11 mouse cellular contexts compared by ENCODE assay signal in the genomic region with DNA sequence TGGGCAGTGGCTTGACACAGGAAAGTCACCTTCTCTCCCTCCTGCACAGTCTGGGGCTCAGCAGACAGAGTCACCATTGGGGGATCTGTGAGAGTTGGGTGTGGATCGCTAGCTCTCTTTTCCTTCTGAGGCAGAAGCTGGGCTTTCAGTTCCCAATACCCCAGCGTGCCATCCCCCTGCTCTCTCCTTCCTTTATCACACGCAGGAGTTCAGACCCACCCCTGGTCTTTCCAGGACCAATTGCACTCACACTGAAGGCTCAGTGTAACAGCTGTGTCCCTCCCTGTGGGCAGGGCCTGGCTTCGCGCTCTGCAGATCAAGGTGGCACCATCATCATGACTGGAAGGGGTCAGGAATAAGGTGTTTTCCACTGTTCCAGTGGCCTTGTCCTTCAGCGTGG. TPM values are rescaled to one million over a fixed set of nuclear protein-coding genes. Genes with fewer than 3 reads are reported as not detected.
A peak's percentile ranks its signal among the peaks of the same experiment; 100 is the strongest.
DNase-seq lines count a peak whose midpoint lies in the region; ATAC-seq and TF ChIP-seq lines count a peak whose summit lies in the region.
"Had no signal": no experiment of that assay in that cellular context is flagged by ENCODE, and none has a peak within 500 bp of the region (broad histone marks: within the 10 kb centered on the region; RNA-seq: fewer than 3 reads in every experiment).

No protein-coding gene starts in this region.

- no peak for TF ChIP-seq EP300 in ES-Bruce4 (IDR thresholded peaks at IDR 0.05; ENCODE audit: insufficient read depth, low read depth, low read length)

- H3K27ac ChIP-seq in heart, embryonic 14.5 days (replicated peaks in 1 of 2; ENCODE audit: control insufficient read depth in 1 of 2, insufficient read depth in 1 of 2, low read depth in 2 of 2, low read length in 2 of 2), result no peak overlapping the region
- 0 out of 2 replicates have a peak overlapping the region, but pooled peaks have one; percentile 4 for H3K27ac ChIP-seq in ES-Bruce4 (ENCODE audit: insufficient read depth, low read length)
- H3K27ac ChIP-seq in hindbrain, embryonic 16.5 days (ENCODE audit: low read depth, low read length), result no peak overlapping the region
- H3K27ac ChIP-seq in neural tube, embryonic 12.5 days, result no peak overlapping the region

- H3K4me2 ChIP-seq in heart, embryonic 14.5 days (ENCODE audit: low read length), result 0 out of 2 replicates have a peak overlapping the region, but pooled peaks have one; percentile 11
- H3K4me2 ChIP-seq in hindbrain, embryonic 16.5 days (ENCODE audit: low read length), result peak overlapping the region; percentile 51
- peak overlapping the region; percentile 31 for H3K4me2 ChIP-seq in neural tube, embryonic 12.5 days (replicated peaks)

- no peak for DNase-seq in heart, postnatal 10 days
- no peak for DNase-seq in thymus, postnatal 14 days
- no peak for DNase-seq in layer of hippocampus, postnatal 10 days (ENCODE audit: low spot score in 2 of 2)
- DNase-seq in layer of hippocampus, adult 11-12 months (ENCODE audit: low spot score), result no peak

- 13% methylated on average over 6 of the region's 6 CpGs for WGBS in heart, embryonic 14.5 days
- 14% methylated on average over 6 of the region's 6 CpGs for WGBS in hindbrain, embryonic 16.5 days
- 11% methylated on average over 6 of the region's 6 CpGs for WGBS in neural tube, embryonic 12.5 days

- ATAC-seq in heart, embryonic 14.5 days (ENCODE audit: insufficient number of reproducible peaks, insufficient read depth, low FRiP score, low read depth), result no peak
- ATAC-seq in hindbrain, embryonic 16.5 days, result 0 out of 2 replicates have a peak, but pooled peaks have one; percentile 4
- ATAC-seq in neural tube, embryonic 12.5 days (ENCODE audit: low FRiP score, low read depth), result no peak

- H3K9ac ChIP-seq in heart, embryonic 14.5 days (ENCODE audit: low read length), result no peak overlapping the region
- no peak overlapping the region for H3K9ac ChIP-seq in ES-Bruce4 (ENCODE audit: low read depth, poor library complexity, severe bottlenecking)
- no peak overlapping the region for H3K9ac ChIP-seq in hindbrain, embryonic 16.5 days (ENCODE audit: low read depth, low read length)
- H3K9ac ChIP-seq in neural tube, embryonic 12.5 days, result no peak overlapping the region

- H3K4me3 ChIP-seq in heart, embryonic 14.5 days (ENCODE audit: control insufficient read depth in 1 of 2, insufficient read depth in 1 of 2, low read depth in 1 of 2, low read length in 2 of 2), result 0 out of 4 replicates have a peak overlapping the region, but pooled peaks of 1 of the 2 experiments have one; percentile 4
- H3K4me3 ChIP-seq in ES-Bruce4 (ENCODE audit: low read depth, low read length), result peak overlapping the region; percentile 13
- H3K4me3 ChIP-seq in hindbrain, embryonic 16.5 days (ENCODE audit: low read length), result peak overlapping the region; percentile 29
- 0 out of 2 replicates have a peak overlapping the region, but pooled peaks have one; percentile 9 for H3K4me3 ChIP-seq in neural tube, embryonic 12.5 days

- TF ChIP-seq POLR2A in ES-Bruce4 (IDR thresholded peaks at IDR 0.05; ENCODE audit: insufficient read depth, low read length), result no peak

- peaks cover 0 to 3% of the 10 kb centered on the region in 2 experiments; a peak in 1 of 4 replicates for H3K4me1 ChIP-seq in heart, embryonic 14.5 days (ENCODE audit: control insufficient read depth in 2 of 2, insufficient read depth in 2 of 2, low read length in 2 of 2)
- H3K4me1 ChIP-seq in ES-Bruce4 (ENCODE audit: control insufficient read depth, insufficient read depth, low read length), result peaks cover 10% of the 10 kb centered on the region
- peaks cover 26% of the 10 kb centered on the region for H3K4me1 ChIP-seq in hindbrain, embryonic 16.5 days (ENCODE audit: control insufficient read depth, insufficient read depth, low read depth, low read length)
- H3K4me1 ChIP-seq in neural tube, embryonic 12.5 days, result peaks cover 37% of the 10 kb centered on the region

- intact Hi-C loops in heart, postnatal 10 days (cut with DNase I), result no loop called here

- no peaks in the 10 kb centered on the region for H3K36me3 ChIP-seq in heart, embryonic 14.5 days (ENCODE audit: control insufficient read depth, insufficient read depth, low read length)
- H3K36me3 ChIP-seq in ES-Bruce4 (ENCODE audit: control insufficient read depth, insufficient read depth, low read length, poor library complexity, severe bottlenecking), result peaks cover 14% of the 10 kb centered on the region
- H3K36me3 ChIP-seq in hindbrain, embryonic 16.5 days (ENCODE audit: control insufficient read depth, insufficient read depth, low read length), result no peaks in the 10 kb centered on the region
- no peaks in the 10 kb centered on the region for H3K36me3 ChIP-seq in neural tube, embryonic 12.5 days

- no peaks in the 10 kb centered on the region for H3K9me3 ChIP-seq in heart, embryonic 14.5 days (ENCODE audit: control insufficient read depth, low read length)
- no peaks in the 10 kb centered on the region for H3K9me3 ChIP-seq in ES-Bruce4 (replicated peaks; ENCODE audit: control insufficient read depth, insufficient read depth, low read length, poor library complexity, severe bottlenecking)
- no peaks in the 10 kb centered on the region for H3K9me3 ChIP-seq in hindbrain, embryonic 16.5 days (ENCODE audit: control insufficient read depth, low read length)
- H3K9me3 ChIP-seq in neural tube, embryonic 12.5 days, result no peaks in the 10 kb centered on the region

- TF ChIP-seq CTCF in ES-Bruce4 (IDR thresholded peaks at IDR 0.05; ENCODE audit: low read depth, low read length), result no peak

- H3K27me3 ChIP-seq in heart, embryonic 14.5 days (ENCODE audit: control insufficient read depth, insufficient read depth, low read length), result peaks cover 73% of the 10 kb centered on the region
- no peaks in the 10 kb centered on the region for H3K27me3 ChIP-seq in ES-Bruce4 (ENCODE audit: control insufficient read depth, insufficient read depth, low read length, poor library complexity, severe bottlenecking)
- peaks cover 37% of the 10 kb centered on the region for H3K27me3 ChIP-seq in hindbrain, embryonic 16.5 days (replicated peaks; ENCODE audit: control insufficient read depth, insufficient read depth, low read length)
- peaks cover 67% of the 10 kb centered on the region for H3K27me3 ChIP-seq in neural tube, embryonic 12.5 days (replicated peaks)

RNA-seq across cellular contexts. Expression of a gene that starts 3.2 kb away (rescaled TPM):
- polyA plus RNA-seq in heart, embryonic 14.5 days (2014; fragmentation: Nextera tagmentation; extraction: Ambion mirVana), result 0.05 and 0.26 TPM in 2 replicates
- total RNA-seq in heart, postnatal 10 days (2021), result under 1 TPM; 0.07 to 0.17 TPM
- 5.8 and 9.4 TPM in 2 replicates for polyA plus RNA-seq in ES-Bruce4 (2011; ENCODE audit: insufficient read depth, insufficient read length, low read depth, missing spikeins)
- polyA plus RNA-seq in hindbrain, embryonic 16.5 days (2015; fragmentation: Nextera tagmentation; extraction: Ambion mirVana), result 3.0 and 4.2 TPM in 2 replicates
- polyA plus RNA-seq in neural tube, embryonic 12.5 days (2016; fragmentation: Nextera tagmentation; extraction: Ambion mirVana), result 13.5 and 14.6 TPM in 2 replicates
- total RNA-seq in layer of hippocampus, postnatal 10 days (2021), result 1 to 10 TPM; 3.9 to 5.3 TPM
- total RNA-seq: liver, adult 2 months; monocyte, adult 5-6 weeks had no signal
- polyA plus RNA-seq: liver, adult 2 months had no signal

RNA-seq across cellular contexts. Expression of a gene that starts 3.9 kb away (rescaled TPM):
- 0.08 and 0.14 TPM in 2 replicates for polyA plus RNA-seq in heart, embryonic 14.5 days (2014; fragmentation: Nextera tagmentation; extraction: Ambion mirVana)
- total RNA-seq in heart, postnatal 10 days (2021), result not detected
- polyA plus RNA-seq in ES-Bruce4 (2011; ENCODE audit: insufficient read depth, insufficient read length, low read depth, missing spikeins), result 27.5 and 30.9 TPM in 2 replicates
- 0.98 and 1.7 TPM in 2 replicates for polyA plus RNA-seq in hindbrain, embryonic 16.5 days (2015; fragmentation: Nextera tagmentation; extraction: Ambion mirVana)
- polyA plus RNA-seq in neural tube, embryonic 12.5 days (2016; fragmentation: Nextera tagmentation; extraction: Ambion mirVana), result 2.0 and 3.3 TPM in 2 replicates
- total RNA-seq in layer of hippocampus, postnatal 10 days (2021), result under 1 TPM; 0.55 to 0.62 TPM
- total RNA-seq: liver, adult 2 months; monocyte, adult 5-6 weeks had no signal
- polyA plus RNA-seq: heart, embryonic 16.5 days; liver, adult 2 months had no signal

RNA-seq across cellular contexts. Expression of a gene that starts 8.9 kb away (rescaled TPM):
- polyA plus RNA-seq in heart, embryonic 14.5 days (2014; fragmentation: Nextera tagmentation; extraction: Ambion mirVana), result 14.7 and 21.2 TPM in 2 replicates
- 1 to 10 TPM; 4.1 to 6.2 TPM for total RNA-seq in heart, postnatal 10 days (2021)
- polyA plus RNA-seq in ES-Bruce4 (2011; ENCODE audit: insufficient read depth, insufficient read length, low read depth, missing spikeins), result 70.6 and 78.2 TPM in 2 replicates
- polyA plus RNA-seq in hindbrain, embryonic 16.5 days (2015; fragmentation: Nextera tagmentation; extraction: Ambion mirVana), result 742 and 752 TPM in 2 replicates
- 368 and 386 TPM in 2 replicates for polyA plus RNA-seq in neural tube, embryonic 12.5 days (2016; fragmentation: Nextera tagmentation; extraction: Ambion mirVana)
- total RNA-seq in layer of hippocampus, postnatal 10 days (2021), result 100 to 1,000 TPM; 831 to 849 TPM
- total RNA-seq: monocyte, adult 5-6 weeks had no signal

RNA-seq across cellular contexts. Expression of a gene that starts 32.7 kb away (rescaled TPM):
- polyA plus RNA-seq in heart, embryonic 14.5 days (2014; fragmentation: Nextera tagmentation; extraction: Ambion mirVana), result 1.00 and 1.1 TPM in 2 replicates
- total RNA-seq in heart, postnatal 10 days (2021), result under 1 TPM; 0.29 to 0.45 TPM
- 4.1 TPM in 2 replicates for polyA plus RNA-seq in ES-Bruce4 (2011; ENCODE audit: insufficient read depth, insufficient read length, low read depth, missing spikeins)
- 2.5 and 2.9 TPM in 2 replicates for polyA plus RNA-seq in hindbrain, embryonic 16.5 days (2015; fragmentation: Nextera tagmentation; extraction: Ambion mirVana)
- polyA plus RNA-seq in neural tube, embryonic 12.5 days (2016; fragmentation: Nextera tagmentation; extraction: Ambion mirVana), result 1.4 and 2.1 TPM in 2 replicates
- total RNA-seq in layer of hippocampus, postnatal 10 days (2021), result 1 to 10 TPM; 2.2 to 3.0 TPM

RNA-seq across cellular contexts. Expression of a gene that starts 34.6 kb away (rescaled TPM):
- 0.54 and 0.89 TPM in 2 replicates for polyA plus RNA-seq in heart, embryonic 14.5 days (2014; fragmentation: Nextera tagmentation; extraction: Ambion mirVana)
- total RNA-seq in heart, postnatal 10 days (2021), result 1 to 10 TPM in 1 of 2 experiments, under 1 TPM in 1; 0.92 to 1.8 TPM
- polyA plus RNA-seq in ES-Bruce4 (2011; ENCODE audit: insufficient read depth, insufficient read length, low read depth, missing spikeins), result not detected in 2 replicates
- 0.95 and 0.97 TPM in 2 replicates for polyA plus RNA-seq in hindbrain, embryonic 16.5 days (2015; fragmentation: Nextera tagmentation; extraction: Ambion mirVana)
- 0.72 and 1.2 TPM in 2 replicates for polyA plus RNA-seq in neural tube, embryonic 12.5 days (2016; fragmentation: Nextera tagmentation; extraction: Ambion mirVana)
- 1 to 10 TPM in 1 of 2 experiments, under 1 TPM in 1; 0.91 to 1.8 TPM for total RNA-seq in layer of hippocampus, postnatal 10 days (2021)
